Mouse (Mus musculus): Measurements from ENCODE around the gene H2-Q2. TPM values are rescaled to one million over a fixed set of nuclear protein-coding genes. Genes with fewer than 3 reads are reported as not detected.

Gene H2-Q2
- total and polyA plus RNA-seq, 3 experiments, result 0.19 to 4.1 TPM; not detected in 1

- no peaks in the 10 kb centered on the region for H3K79me2 ChIP-seq (ENCODE audit: control insufficient read depth, insufficient read depth, low read length, poor library complexity)
- no peak for DNase-seq (ENCODE audit: low read depth, low spot score)
- no peaks in the 10 kb centered on the region for H3K36me3 ChIP-seq (ENCODE audit: control insufficient read depth in 1 of 2, insufficient read depth in 2 of 2, low read length in 2 of 2)
- no peaks in the 10 kb centered on the region for H3K4me1 ChIP-seq (ENCODE audit: control insufficient read depth in 1 of 2, insufficient read depth in 2 of 2, low read length in 2 of 2)
- no peaks in the 10 kb centered on the region for H3K9me3 ChIP-seq (replicated peaks; ENCODE audit: insufficient read depth, low read length)
- no peak overlapping the region for H3K9ac ChIP-seq (ENCODE audit: control insufficient read depth, low read depth, low read length, poor library complexity, severe bottlenecking)
- H3K27ac ChIP-seq (ENCODE audit: control insufficient read depth, low read depth, low read length), result no peak overlapping the region
- no peak overlapping the region for H3K4me3 ChIP-seq (ENCODE audit: control insufficient read depth in 1 of 2, insufficient read depth in 1 of 2, low read depth in 2 of 2, low read length in 2 of 2)
- TF ChIP-seq JUND (IDR thresholded peaks at IDR 0.05; ENCODE audit: low read depth, low read length) (no peak), MAZ (IDR thresholded peaks at IDR 0.05; ENCODE audit: low read depth, low read length) (no peak), E2F4 (IDR thresholded peaks at IDR 0.05; ENCODE audit: borderline replicate concordance, low read depth, low read length) (no peak), ZNF384 (IDR thresholded peaks at IDR 0.05; ENCODE audit: low read depth, low read length) (no peak), ZMIZ1 (IDR thresholded peaks at IDR 0.05; ENCODE audit: low read depth, low read length) (no peak), RAD21 (IDR thresholded peaks at IDR 0.05; ENCODE audit: low read depth, low read length) (no peak), BHLHE40 (IDR thresholded peaks at IDR 0.05; ENCODE audit: borderline replicate concordance, low read depth, low read length) (no peak), UBTF (IDR thresholded peaks at IDR 0.05; ENCODE audit: borderline replicate concordance, insufficient read depth, low read depth, low read length) (no peak), TBP (IDR thresholded peaks at IDR 0.05; ENCODE audit: low read depth, low read length) (no peak), MEF2A (IDR thresholded peaks at IDR 0.05; ENCODE audit: extremely low read depth, insufficient replicate concordance, low read depth, low read length, poor library complexity, severe bottlenecking) (no peak), CHD1 (IDR thresholded peaks at IDR 0.05; ENCODE audit: low read depth, low read length) (no peak), USF1 (IDR thresholded peaks at IDR 0.05; ENCODE audit: low read depth, low read length) (no peak), ETS1 (IDR thresholded peaks at IDR 0.05; ENCODE audit: low read depth, low read length) (no peak), EP300 (IDR thresholded peaks at IDR 0.05; ENCODE audit: low read depth in 1 of 2, low read length in 2 of 2) (no peak), KAT2A (conservative IDR thresholded peaks at IDR 0.05; ENCODE audit: low read depth, low read length) (no peak), ZC3H11A (IDR thresholded peaks at IDR 0.05; ENCODE audit: low read depth, low read length) (no peak), CHD2 (IDR thresholded peaks at IDR 0.05; ENCODE audit: low read length) (no peak), USF2 (IDR thresholded peaks at IDR 0.05; ENCODE audit: borderline replicate concordance in 1 of 2, insufficient read depth in 1 of 2, low read depth in 1 of 2, low read length in 2 of 2) (no peak), RCOR1 (IDR thresholded peaks at IDR 0.05; ENCODE audit: low read depth, low read length) (no peak)
- H3K27me3 ChIP-seq (ENCODE audit: control insufficient read depth in 1 of 2, insufficient read depth in 2 of 2, low read length in 2 of 2), result no peaks in the 10 kb centered on the region
Measured at GRCm38 (mm10) chr17:35359470-35359862, 17.4 kb downstream of the H2-Q2 start.

- Histone ChIP-seq H3K4me3 (ENCODE audit: control insufficient read depth in 1 of 2, insufficient read depth in 1 of 2, low read depth in 2 of 2, low read length in 2 of 2) (peak within 1 kb of the TSS; percentile 81 to 96), H3K36me3 (ENCODE audit: control insufficient read depth in 1 of 2, insufficient read depth in 2 of 2, low read length in 2 of 2) (no peaks in the 10 kb centered on the region), H3K9ac (ENCODE audit: control insufficient read depth, low read depth, low read length, poor library complexity, severe bottlenecking) (peak within 1 kb of the TSS; percentile 86), H3K9me3 (replicated peaks; ENCODE audit: insufficient read depth, low read length) (no peaks in the 10 kb centered on the region), H3K4me1 (ENCODE audit: control insufficient read depth in 1 of 2, insufficient read depth in 2 of 2, low read length in 2 of 2) (no peaks in the 10 kb centered on the region), H3K27ac (ENCODE audit: control insufficient read depth, low read depth, low read length) (no peak within 1 kb of the TSS), H3K27me3 (ENCODE audit: control insufficient read depth in 1 of 2, insufficient read depth in 2 of 2, low read length in 2 of 2) (no peaks in the 10 kb centered on the region), H3K79me2 (ENCODE audit: control insufficient read depth, insufficient read depth, low read length, poor library complexity) (peaks cover 1% of the 10 kb centered on the region; the same call in 1 of the 2 replicates)
- DNase-seq (ENCODE audit: low read depth, low spot score), result peak; percentile 94
- peak; percentile 9; the same call in 1 of the 2 replicates for TF ChIP-seq MAX (IDR thresholded peaks at IDR 0.05; ENCODE audit: low read length)
- TF ChIP-seq CTCF (IDR thresholded peaks at IDR 0.05 in 2 of 3, conservative IDR thresholded peaks at IDR 0.05 in 1 of 3; ENCODE audit: control insufficient read depth in 1 of 3, insufficient read depth in 1 of 3, low read depth in 2 of 3, low read length in 3 of 3, poor library complexity in 1 of 3, severe bottlenecking in 1 of 3), result no peak
- no peak for TF ChIP-seq GATA1 (IDR thresholded peaks at IDR 0.05; ENCODE audit: low read depth, low read length)
- TF ChIP-seq USF2 (IDR thresholded peaks at IDR 0.05; ENCODE audit: borderline replicate concordance in 1 of 2, insufficient read depth in 1 of 2, low read depth in 1 of 2, low read length in 2 of 2), result no peak
- TF ChIP-seq TCF12 (IDR thresholded peaks at IDR 0.05; ENCODE audit: low read depth, low read length), result peak; percentile 16; the same call in 1 of the 2 replicates
- no peak for TF ChIP-seq MYC (IDR thresholded peaks at IDR 0.05; ENCODE audit: low read depth, low read length)
- no peak for TF ChIP-seq RCOR1 (IDR thresholded peaks at IDR 0.05; ENCODE audit: low read depth, low read length)
- peak; percentile 95 for TF ChIP-seq CHD2 (IDR thresholded peaks at IDR 0.05; ENCODE audit: low read length)
- peak in 1 of 2 experiments; percentile 87; a peak in 3 of 4 replicates for TF ChIP-seq POLR2A (IDR thresholded peaks at IDR 0.05; ENCODE audit: control insufficient read depth in 1 of 2, insufficient read depth in 1 of 2, low read depth in 1 of 2, low read length in 2 of 2, poor library complexity in 1 of 2)
- no peak for TF ChIP-seq RAD21 (IDR thresholded peaks at IDR 0.05; ENCODE audit: low read depth, low read length)
- no peak for TF ChIP-seq UBTF (IDR thresholded peaks at IDR 0.05; ENCODE audit: borderline replicate concordance, insufficient read depth, low read depth, low read length)
- no peak for TF ChIP-seq ZNF384 (IDR thresholded peaks at IDR 0.05; ENCODE audit: low read depth, low read length)
- TF ChIP-seq USF1 (IDR thresholded peaks at IDR 0.05; ENCODE audit: low read depth, low read length), result peak; percentile 43; the same call in 1 of the 2 replicates
- TF ChIP-seq TBP (IDR thresholded peaks at IDR 0.05; ENCODE audit: low read depth, low read length), result peak; percentile 92
- no peak for TF ChIP-seq BHLHE40 (IDR thresholded peaks at IDR 0.05; ENCODE audit: borderline replicate concordance, low read depth, low read length)
- TF ChIP-seq MXI1 (IDR thresholded peaks at IDR 0.05; ENCODE audit: low read depth, low read length), result no peak
- peak; percentile 91 for TF ChIP-seq ZMIZ1 (IDR thresholded peaks at IDR 0.05; ENCODE audit: low read depth, low read length)
- TF ChIP-seq MYB (IDR thresholded peaks at IDR 0.05; ENCODE audit: low read depth, low read length), result no peak
- TF ChIP-seq NRF1 (IDR thresholded peaks at IDR 0.05; ENCODE audit: insufficient read depth, low read depth, low read length, poor library complexity, severe bottlenecking), result 0 out of 2 replicates have a peak, but pooled peaks have one; percentile 26
- TF ChIP-seq MAFK (IDR thresholded peaks at IDR 0.05; ENCODE audit: borderline replicate concordance, low read depth, low read length), result no peak
- no peak for TF ChIP-seq KAT2A (conservative IDR thresholded peaks at IDR 0.05; ENCODE audit: low read depth, low read length)
Measured at GRCm38 (mm10) chr17:35379369-35379728, 37.3 kb downstream of the H2-Q2 start, which contains the start of gene H2-Q4. Gene H2-Q4 (plus strand): TSS chr17:35379617.
